Mouse (Mus musculus): ENCODE measurements around the gene Gm9112. TPM values are rescaled to one million over a fixed set of nuclear protein-coding genes. Genes with fewer than 3 reads are reported as not detected.

Gm9112 gene
- not detected for polyA plus RNA-seq (2017; shearing (Covaris generic))

GRCm38 (mm10) chrX:102707535-102707934 is at the start of gene Gm9112, which contains the start of gene Dmrtc1b:
Gene Gm9112, minus strand, starts transcription at chrX:102707635.
Gene Dmrtc1b, plus strand, starts transcription at chrX:102707865.

GRCm38 (mm10) chrX:102686872-102687271 is 20.6 kb downstream of the Gm9112 start, which contains the start of gene Gm3880:
Gene Gm3880, minus strand, starts transcription at chrX:102686972.

Other genes with a start within 250 kb of the Gm9112 start
- 10 to 100 TPM; 16.9 to 19.3 TPM for gene Hdac8, start 202.3 kb downstream of the Gm9112 start, polyA plus RNA-seq (2017; shearing (Covaris generic))
- under 1 TPM in 1 of 2 experiments, not detected in 1; 0.41 TPM for gene Phka1, start 63.4 kb downstream of the Gm9112 start, polyA plus RNA-seq (2017; shearing (Covaris generic))
- not detected for gene Gm3880, start 20.7 kb downstream of the Gm9112 start, polyA plus RNA-seq (2017; shearing (Covaris generic))
- not detected for gene Dmrtc1b, start 230 bp upstream of the Gm9112 start, polyA plus RNA-seq (2017; shearing (Covaris generic))
- not detected for gene Dmrtc1c1, start 95.3 kb upstream of the Gm9112 start, polyA plus RNA-seq (2017; shearing (Covaris generic))
- gene Dmrtc1c2, start 147.0 kb upstream of the Gm9112 start, polyA plus RNA-seq (2017; shearing (Covaris generic)) = not detected
- not detected for gene 1700031F05Rik, start 160.3 kb upstream of the Gm9112 start, polyA plus RNA-seq (2017; shearing (Covaris generic))
- not detected for gene Dmrtc1a, start 201.1 kb upstream of the Gm9112 start, polyA plus RNA-seq (2017; shearing (Covaris generic))
- gene 1700011M02Rik, start 201.3 kb upstream of the Gm9112 start, polyA plus RNA-seq (2017; shearing (Covaris generic)) = not detected
- not detected for gene 1700018G05Rik, start 220.7 kb upstream of the Gm9112 start, polyA plus RNA-seq (2017; shearing (Covaris generic))